Mouse (Mus musculus) embryonic fibroblast, embryonic 13.5 days (primary cell): ENCODE data around the gene Fam196b.

Experiments
- CTCF ChIP-seq: IDR thresholded peaks from 2 replicates; pipeline ENCODE4 v1.5.1; 2011; ENCODE audit warnings: mild to moderate bottlenecking, control low read depth, low read length, moderate library complexity, borderline replicate concordance; ENCODE audit not compliant: insufficient read depth
- POLR2A ChIP-seq: IDR thresholded peaks from 2 replicates; pipeline ENCODE4 v1.6.1; 2011; ENCODE audit warnings: low read depth, mild to moderate bottlenecking, control low read depth, low read length, moderate library complexity

DNA sequence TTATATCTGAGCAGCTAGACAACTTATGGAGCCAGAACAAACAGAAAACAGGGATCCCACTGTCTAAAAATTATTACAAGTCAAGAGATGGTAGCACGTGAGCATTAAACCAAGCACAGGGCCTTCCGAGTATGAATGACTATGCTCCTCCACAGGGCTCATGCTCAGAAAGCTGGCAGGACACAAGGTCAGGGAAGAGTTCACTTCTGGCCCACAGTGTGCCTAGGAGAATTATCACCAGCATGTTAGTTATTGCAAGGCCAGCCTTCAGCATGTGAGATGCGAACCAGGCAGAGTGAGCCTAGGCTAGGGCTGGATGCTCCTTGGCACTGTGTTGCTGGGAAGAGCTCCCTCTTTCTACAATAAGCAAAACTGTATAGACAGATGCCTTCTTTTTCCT is 5.9 kb upstream of the Fam196b start:
- no peak for TF ChIP-seq POLR2A
- TF ChIP-seq CTCF = no peak
